Mouse (Mus musculus) heart, embryonic 15.5 days (tissue): Measurements from ENCODE around the gene Cfap97. TPM values are rescaled to one million over a fixed set of nuclear protein-coding genes. Genes with fewer than 3 reads are reported as not detected.

Experiments used
- ATAC-seq: fragments of 200-750 bp; cut with Nextera tagmentation; replicated peaks from 2 replicates; pipeline ENCODE4 v1.8.0; 2017; ENCODE audit warnings: low read depth, moderate TSS enrichment; ENCODE audit not compliant: insufficient number of reproducible peaks, insufficient read depth, low FRiP score
- H3K27ac ChIP-seq: fragments of 300-500 bp; sonication (generic); 2 replicates; pipeline ENCODE4 v1.5.1; 2015; ENCODE audit warnings: mild to moderate bottlenecking, inconsistent platforms
- H3K27me3 ChIP-seq: fragments of 300-500 bp; sonication (generic); 2 replicates; pipeline ENCODE4 v1.6.1; 2015; ENCODE audit warnings: inconsistent platforms
- H3K36me3 ChIP-seq: fragments of 300-500 bp; sonication (generic); 2 replicates; pipeline ENCODE4 v1.6.1; 2015; ENCODE audit warnings: mild to moderate bottlenecking, inconsistent platforms
- H3K4me1 ChIP-seq: fragments of 300-500 bp; sonication (generic); replicated peaks from 2 replicates; pipeline ENCODE4 v1.6.1; 2015; ENCODE audit warnings: inconsistent platforms
- H3K4me2 ChIP-seq: fragments of 300-500 bp; sonication (generic); 2 replicates; pipeline ENCODE4 v1.6.1; 2015; ENCODE audit warnings: inconsistent platforms, mild to moderate bottlenecking, moderate library complexity
- H3K4me3 ChIP-seq: fragments of 300-500 bp; sonication (generic); 2 replicates; pipeline ENCODE4 v1.5.1; 2015; ENCODE audit warnings: mild to moderate bottlenecking, inconsistent platforms
- H3K9ac ChIP-seq: fragments of 300-500 bp; sonication (generic); 2 replicates; pipeline ENCODE4 v1.6.1; 2015; ENCODE audit warnings: mild to moderate bottlenecking, inconsistent platforms
- H3K9me3 ChIP-seq: fragments of 300-500 bp; sonication (generic); replicated peaks from 2 replicates; pipeline ENCODE4 v1.6.1; 2016; ENCODE audit warnings: inconsistent platforms
- WGBS: fragments of 180-500 bp; shearing (Covaris S2); methylation state at CpG from one replicate; pipeline ENCODE4 v1.1.7; 2015; ENCODE audit warnings: mixed read lengths; 5-methylcytosine and 5-hydroxymethylcytosine counted together
- polyA plus RNA-seq: library from polyadenylated mRNA; unstranded; fragments of >200 nt; fragmentation: Nextera tagmentation; extraction: Ambion mirVana; gene quantifications from 2 replicates; pipeline ENCODE4 v1.2.1, GENCODE M21; 2015

Cfap97 gene
- polyA plus RNA-seq, 1 experiment from 2014 or later, result 20.5 TPM

DNA sequence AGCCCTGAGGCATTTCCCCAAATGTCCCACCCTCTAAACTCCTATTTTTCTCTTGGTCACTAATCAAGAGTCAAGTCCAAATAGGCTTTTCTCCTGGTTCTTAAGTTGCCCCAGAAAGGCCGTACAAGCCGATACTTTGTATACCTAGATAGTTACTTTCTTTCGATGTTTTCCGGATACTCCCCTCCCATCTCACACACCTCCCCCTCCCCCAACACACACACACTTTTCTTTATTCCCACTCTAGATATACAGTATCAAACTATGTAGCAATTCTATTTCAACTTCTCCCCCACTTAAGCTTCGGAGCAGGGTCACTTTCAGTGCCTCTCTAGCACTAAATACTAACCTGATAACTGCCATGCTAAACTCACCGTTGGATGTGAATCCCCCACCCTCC is 54.5 kb downstream of the Cfap97 start:
- WGBS, result 72% methylated on average over 6 of the region's 6 CpGs
- Histone ChIP-seq H3K27ac (peak overlapping the region; percentile 14; the same call in 1 of the 2 replicates), H3K4me2 (peak overlapping the region; percentile 12; the same call in 1 of the 2 replicates)

DNA sequence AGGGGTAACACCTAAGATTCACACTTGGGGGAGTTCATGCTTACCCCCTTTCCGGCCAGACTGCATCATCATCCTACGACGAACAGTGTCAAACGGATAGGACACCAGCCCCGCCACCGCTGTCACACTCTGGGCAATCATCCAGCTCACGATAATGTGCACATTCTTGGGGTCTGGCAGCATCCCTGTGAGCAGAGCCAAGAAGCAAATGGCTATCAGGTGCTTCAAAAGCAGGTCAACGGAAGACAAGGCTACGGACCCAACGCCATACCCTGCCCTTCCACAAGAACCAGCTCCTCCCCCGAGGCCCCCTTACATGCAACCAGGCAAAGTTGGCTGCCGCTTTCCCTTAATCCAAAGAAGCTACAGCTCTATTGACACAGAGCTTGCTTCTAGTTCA is 56.8 kb downstream of the Cfap97 start:
- Histone ChIP-seq H3K9ac (peak overlapping the region; percentile 99), H3K36me3 (peaks cover 54% of the 10 kb centered on the region), H3K4me2 (peak overlapping the region; percentile 63), H3K4me1 (peaks cover 54% of the 10 kb centered on the region), H3K27me3 (no peaks in the 10 kb centered on the region), H3K9me3 (no peaks in the 10 kb centered on the region), H3K27ac (peak overlapping the region; percentile 100), H3K4me3 (peak overlapping the region; percentile 96)
- ATAC-seq, result no peak
- 32% methylated on average over 12 of the region's 12 CpGs for WGBS

More for the DNA sequence above, 54.5 kb downstream of the Cfap97 start:
- no peak overlapping the region for H3K9ac ChIP-seq
- H3K27me3 ChIP-seq, result no peaks in the 10 kb centered on the region
- H3K36me3 ChIP-seq, result peaks cover 57% of the 10 kb centered on the region
- H3K4me3 ChIP-seq, result no peak overlapping the region
- H3K4me1 ChIP-seq, result peaks cover 41% of the 10 kb centered on the region
- ATAC-seq, result no peak
- no peaks in the 10 kb centered on the region for H3K9me3 ChIP-seq

- H3K36me3 ChIP-seq, result peaks cover 48% of the 10 kb centered on the region
- H3K27me3 ChIP-seq, result no peaks in the 10 kb centered on the region
- peak overlapping the region; percentile 100 for H3K27ac ChIP-seq
- H3K4me3 ChIP-seq, result peak overlapping the region; percentile 96
- H3K9ac ChIP-seq, result peak overlapping the region; percentile 99
- H3K9me3 ChIP-seq, result no peaks in the 10 kb centered on the region
- H3K4me2 ChIP-seq, result peak overlapping the region; percentile 63
- ATAC-seq, result no peak
- peaks cover 54% of the 10 kb centered on the region for H3K4me1 ChIP-seq
- 38% methylated on average over 15 of the region's 15 CpGs for WGBS
Observed at GRCm38 (mm10) chr8:46209057-46209456, 57.5 kb downstream of the Cfap97 start.

DNA sequence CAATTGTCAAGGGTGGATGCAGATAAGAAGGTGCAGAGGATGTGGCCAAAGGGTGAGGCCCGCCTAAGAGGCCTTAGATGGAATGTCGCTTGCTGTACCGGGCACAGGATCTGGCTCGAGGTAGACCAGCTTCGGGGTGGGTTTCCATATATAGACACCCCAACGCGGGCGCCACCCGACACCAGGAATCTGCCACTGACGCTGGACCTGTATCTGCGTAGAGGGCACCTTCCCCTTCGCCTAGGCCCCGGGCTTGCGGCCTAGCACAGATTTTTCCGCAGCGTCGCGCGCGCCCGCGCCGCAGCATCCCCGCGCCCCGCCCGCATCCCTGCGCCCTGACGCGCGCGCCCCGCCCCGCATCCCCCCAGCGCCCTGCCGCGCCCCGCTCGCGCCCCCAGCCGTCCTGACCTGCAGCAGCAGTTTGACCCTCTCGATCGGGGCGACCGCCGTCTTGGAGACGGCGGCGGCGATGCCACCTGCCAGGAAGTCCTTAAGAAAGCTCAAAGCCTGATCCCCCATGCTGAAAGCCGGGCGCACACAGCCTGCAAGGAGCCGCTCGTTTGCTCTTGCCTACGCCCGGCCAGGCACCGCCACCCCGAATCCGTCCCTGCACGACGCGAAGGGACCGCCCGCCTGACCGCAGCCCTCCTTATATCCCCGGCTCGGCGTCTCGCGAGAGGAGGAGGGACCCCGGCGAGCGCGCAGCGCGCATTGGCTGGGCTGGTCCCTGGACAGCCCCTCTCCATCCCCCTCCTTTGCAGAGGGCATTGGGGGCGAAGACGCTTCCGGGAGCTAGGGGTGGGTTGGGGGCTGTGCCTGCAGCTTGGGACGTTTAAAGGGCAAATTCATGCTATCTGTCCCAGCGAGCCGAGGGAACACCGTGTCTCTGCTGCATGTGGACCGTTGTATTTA is 59.1 kb downstream of the Cfap97 start, which contains the start of gene Slc25a4:
Gene Slc25a4 (minus strand): TSS at position 881 of the 912 bp plus-strand sequence.
- Histone ChIP-seq H3K4me3 (peak within 1 kb of the TSS; percentile 96), H3K4me1 (peaks cover 55% of the 10 kb centered on the region), H3K27ac (peak within 1 kb of the TSS; percentile 100), H3K4me2 (peak within 1 kb of the TSS; percentile 63), H3K9ac (peak within 1 kb of the TSS; percentile 99), H3K36me3 (peaks cover 35% of the 10 kb centered on the region), H3K27me3 (no peaks in the 10 kb centered on the region), H3K9me3 (no peaks in the 10 kb centered on the region)
- under 1% methylated on average over 84 of the region's 84 CpGs for WGBS
- peak; percentile 96 for ATAC-seq

GRCm38 (mm10) chr8:46211611-46212071 is 60.1 kb downstream of the Cfap97 start:
- Histone ChIP-seq H3K9me3 (no peaks in the 10 kb centered on the region), H3K27me3 (no peaks in the 10 kb centered on the region), H3K27ac (peak overlapping the region; percentile 100), H3K4me2 (peak overlapping the region; percentile 63), H3K4me1 (peaks cover 50% of the 10 kb centered on the region), H3K36me3 (peaks cover 27% of the 10 kb centered on the region), H3K9ac (peak overlapping the region; percentile 54), H3K4me3 (peak overlapping the region; percentile 96)
- 7% methylated on average over 13 of the region's 13 CpGs for WGBS
- ATAC-seq, result no peak

DNA sequence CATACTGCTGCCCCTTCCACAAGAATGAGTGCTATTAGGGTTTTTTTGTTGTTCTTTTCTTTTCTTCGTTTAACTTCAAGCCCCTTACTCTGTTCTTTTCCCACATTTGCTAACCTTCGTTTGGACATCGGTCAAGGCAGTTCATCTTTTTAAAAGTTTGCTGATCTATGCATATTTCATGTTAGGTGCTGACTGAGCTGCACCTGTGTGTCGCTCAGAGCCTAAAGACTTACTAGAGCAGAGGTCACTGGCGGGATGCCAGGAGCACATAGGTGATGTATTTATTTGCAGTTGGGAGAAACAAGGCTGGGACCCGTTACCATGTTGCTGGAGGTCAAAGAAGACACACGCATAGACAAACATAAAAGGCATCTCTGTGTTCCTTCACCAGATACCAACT is 60.6 kb downstream of the Cfap97 start:
- peak overlapping the region; percentile 100 for H3K27ac ChIP-seq
- peaks cover 50% of the 10 kb centered on the region for H3K4me1 ChIP-seq
- WGBS, result 48% methylated on average over 7 of the region's 7 CpGs
- H3K4me2 ChIP-seq, result peak overlapping the region; percentile 63
- no peaks in the 10 kb centered on the region for H3K27me3 ChIP-seq
- no peak overlapping the region for H3K4me3 ChIP-seq
- peak overlapping the region; percentile 54; the same call in 1 of the 2 replicates for H3K9ac ChIP-seq
- H3K9me3 ChIP-seq, result no peaks in the 10 kb centered on the region
- H3K36me3 ChIP-seq, result peaks cover 22% of the 10 kb centered on the region
- ATAC-seq, result no peak

DNA sequence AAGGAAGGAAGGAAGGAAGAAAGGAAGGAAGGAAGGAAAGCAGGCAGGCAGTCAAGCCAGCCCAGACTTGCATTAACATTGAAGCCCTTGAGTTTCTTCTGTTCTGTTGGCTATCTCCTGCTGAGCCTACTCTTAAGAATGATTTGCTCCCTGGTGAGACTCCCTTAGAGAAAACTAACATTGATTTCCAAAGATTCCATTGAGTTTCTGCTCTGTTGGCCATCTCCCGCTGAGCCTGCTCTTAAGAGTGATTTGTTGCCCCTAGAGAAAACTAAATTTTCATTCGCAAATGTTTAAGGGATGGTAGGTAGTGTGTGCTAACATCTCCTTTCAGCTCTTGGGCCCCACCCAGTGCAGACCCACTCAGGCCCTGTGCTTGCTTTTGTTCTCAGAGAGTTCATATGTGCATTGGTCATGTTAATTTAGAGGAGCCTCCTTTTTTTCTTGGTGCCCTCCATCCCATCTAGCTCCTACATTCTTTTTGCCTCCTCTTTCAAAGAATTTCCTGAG is 62.5 kb downstream of the Cfap97 start:
- H3K4me1 ChIP-seq, result peaks cover 35% of the 10 kb centered on the region
- no peak overlapping the region for H3K9ac ChIP-seq
- no peak overlapping the region for H3K4me2 ChIP-seq
- 63% methylated on average over 2 of the region's 2 CpGs for WGBS
- no peaks in the 10 kb centered on the region for H3K9me3 ChIP-seq
- no peak overlapping the region for H3K27ac ChIP-seq
- no peaks in the 10 kb centered on the region for H3K27me3 ChIP-seq
- H3K36me3 ChIP-seq, result peaks cover 4% of the 10 kb centered on the region; the same call in 1 of the 2 replicates
- ATAC-seq, result no peak
- no peak overlapping the region for H3K4me3 ChIP-seq

DNA sequence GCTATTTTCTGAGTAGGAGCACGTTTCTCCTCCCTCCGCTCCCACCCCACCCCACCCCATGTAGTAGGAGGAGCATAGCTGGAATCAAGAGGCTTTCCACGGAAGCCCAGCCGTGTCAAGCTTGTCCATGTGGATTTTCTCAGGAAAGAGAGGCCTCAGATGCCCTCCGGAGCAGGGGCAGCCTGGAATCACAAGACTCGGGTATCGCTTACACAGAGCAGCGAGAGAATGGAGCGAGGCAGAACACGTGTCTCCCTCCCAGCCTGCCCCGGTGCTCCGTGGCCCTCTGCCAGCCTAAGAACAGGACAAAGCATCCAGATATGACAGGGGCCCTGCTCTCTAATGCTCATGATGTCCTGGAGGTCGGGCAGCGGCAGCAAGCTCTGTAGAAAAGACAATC is 65.3 kb downstream of the Cfap97 start:
- H3K9me3 ChIP-seq, result no peaks in the 10 kb centered on the region
- H3K4me1 ChIP-seq, result peaks cover 25% of the 10 kb centered on the region
- peak overlapping the region; percentile 26 for H3K9ac ChIP-seq
- H3K27ac ChIP-seq, result peak overlapping the region; percentile 88
- ATAC-seq, result peak; percentile 96
- no peaks in the 10 kb centered on the region for H3K27me3 ChIP-seq
- no peaks in the 10 kb centered on the region for H3K36me3 ChIP-seq
- WGBS, result 1% methylated on average over 14 of the region's 14 CpGs
- H3K4me3 ChIP-seq, result peak overlapping the region; percentile 43
- peak overlapping the region; percentile 66 for H3K4me2 ChIP-seq

DNA sequence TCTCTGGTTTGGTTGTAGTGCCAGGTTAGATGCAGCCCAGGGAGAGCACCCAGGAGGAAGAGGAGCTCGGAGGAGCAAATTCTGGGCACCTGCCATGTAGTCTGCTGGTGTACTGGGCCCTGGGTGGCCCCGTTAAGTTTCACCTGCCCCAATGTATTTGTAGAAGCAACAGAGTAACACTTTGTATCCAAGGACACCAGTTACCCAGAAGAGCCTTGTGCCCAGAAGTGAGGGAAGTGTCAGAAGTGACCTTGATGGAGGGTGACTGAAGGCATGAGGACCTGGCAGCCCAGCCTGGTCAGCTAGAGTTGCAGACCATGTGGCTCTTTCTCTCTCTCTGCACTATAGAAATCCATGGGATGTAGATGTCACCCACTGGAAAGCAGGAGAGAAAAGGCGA is 69.0 kb downstream of the Cfap97 start:
- H3K4me2 ChIP-seq, result no peak overlapping the region
- H3K36me3 ChIP-seq, result no peaks in the 10 kb centered on the region
- 60% methylated on average over 3 of the region's 3 CpGs for WGBS
- H3K27me3 ChIP-seq, result no peaks in the 10 kb centered on the region
- no peak overlapping the region for H3K9ac ChIP-seq
- no peaks in the 10 kb centered on the region for H3K9me3 ChIP-seq
- peaks cover 17% of the 10 kb centered on the region for H3K4me1 ChIP-seq
- ATAC-seq, result no peak
- peak overlapping the region; percentile 61 for H3K27ac ChIP-seq
- no peak overlapping the region for H3K4me3 ChIP-seq

- WGBS, result 44% methylated on average over 3 of the region's 3 CpGs
- no peak overlapping the region for H3K9ac ChIP-seq
- H3K36me3 ChIP-seq, result no peaks in the 10 kb centered on the region
- H3K27me3 ChIP-seq, result no peaks in the 10 kb centered on the region
- H3K9me3 ChIP-seq, result no peaks in the 10 kb centered on the region
- H3K4me1 ChIP-seq, result peaks cover 13% of the 10 kb centered on the region
- no peak overlapping the region for H3K27ac ChIP-seq
- no peak overlapping the region for H3K4me2 ChIP-seq
- 0 out of 2 replicates have a peak, but pooled peaks have one; percentile 22 for ATAC-seq
- no peak overlapping the region for H3K4me3 ChIP-seq
Observed at GRCm38 (mm10) chr8:46225501-46225900, 73.9 kb downstream of the Cfap97 start.

DNA sequence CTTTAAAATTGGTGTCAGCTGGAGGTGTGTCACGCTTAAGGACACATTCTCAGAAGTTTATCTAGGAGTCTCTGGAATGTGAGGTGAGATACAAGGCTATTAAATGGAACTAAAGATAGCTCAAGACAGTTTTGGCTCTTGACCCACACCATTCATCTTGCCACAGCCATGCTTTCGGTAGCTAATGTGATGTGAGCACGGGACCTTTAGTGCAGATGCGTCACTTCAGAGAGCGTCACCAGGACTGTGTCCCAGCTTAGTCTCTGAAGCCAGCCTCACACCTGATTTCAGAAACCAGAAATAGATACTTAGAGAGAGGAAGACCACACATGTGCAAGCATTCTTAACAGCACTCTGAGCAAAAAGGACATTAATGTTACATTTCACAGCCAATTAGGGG is 75.1 kb downstream of the Cfap97 start:
- no peak; the same call in 1 of the 2 replicates for ATAC-seq
- Histone ChIP-seq H3K4me3 (no peak overlapping the region), H3K4me2 (0 out of 2 replicates have a peak overlapping the region, but pooled peaks have one; percentile 2), H3K27ac (peak overlapping the region; percentile 21; the same call in 1 of the 2 replicates), H3K36me3 (no peaks in the 10 kb centered on the region), H3K9me3 (no peaks in the 10 kb centered on the region), H3K4me1 (peaks cover 10% of the 10 kb centered on the region; the same call in 1 of the 2 replicates), H3K27me3 (no peaks in the 10 kb centered on the region), H3K9ac (no peak overlapping the region)
- WGBS, result 36% methylated on average over 5 of the region's 5 CpGs
